Mouse (Mus musculus) megakaryocyte, embryonic 14.5 days (primary cell): ENCODE measurements at regions not wholly inside any gene's neighbourhood (a gene's known extent, or its start where the extent isn't known, plus 50 kb on each side); places are given as distances from the start of the nearest gene placed in this dataset.

Experiments used
- FLI1 ChIP-seq: IDR thresholded peaks from 2 replicates; pipeline ENCODE4 v1.6.1; 2012; ENCODE audit warnings: low read length, inconsistent platforms, mixed read lengths
- GATA1 ChIP-seq: IDR thresholded peaks from 3 replicates; pipeline ENCODE4 v1.6.1; 2012; ENCODE audit warnings: mixed read lengths, low read length, inconsistent platforms, borderline replicate concordance

GRCm38 (mm10) chr9:26642302-26642701, 91.2 kb upstream of the B3gat1 start:
- TF ChIP-seq FLI1 (no peak), GATA1 (no peak)
